Mouse (Mus musculus): Measurements from ENCODE around the gene Sbk1. TPM values are rescaled to one million over a fixed set of nuclear protein-coding genes. Genes with fewer than 3 reads are reported as not detected.

Sbk1 gene
- total and polyA plus RNA-seq, 2 experiments from 2014 or later: 161 to 530 TPM

DNA sequence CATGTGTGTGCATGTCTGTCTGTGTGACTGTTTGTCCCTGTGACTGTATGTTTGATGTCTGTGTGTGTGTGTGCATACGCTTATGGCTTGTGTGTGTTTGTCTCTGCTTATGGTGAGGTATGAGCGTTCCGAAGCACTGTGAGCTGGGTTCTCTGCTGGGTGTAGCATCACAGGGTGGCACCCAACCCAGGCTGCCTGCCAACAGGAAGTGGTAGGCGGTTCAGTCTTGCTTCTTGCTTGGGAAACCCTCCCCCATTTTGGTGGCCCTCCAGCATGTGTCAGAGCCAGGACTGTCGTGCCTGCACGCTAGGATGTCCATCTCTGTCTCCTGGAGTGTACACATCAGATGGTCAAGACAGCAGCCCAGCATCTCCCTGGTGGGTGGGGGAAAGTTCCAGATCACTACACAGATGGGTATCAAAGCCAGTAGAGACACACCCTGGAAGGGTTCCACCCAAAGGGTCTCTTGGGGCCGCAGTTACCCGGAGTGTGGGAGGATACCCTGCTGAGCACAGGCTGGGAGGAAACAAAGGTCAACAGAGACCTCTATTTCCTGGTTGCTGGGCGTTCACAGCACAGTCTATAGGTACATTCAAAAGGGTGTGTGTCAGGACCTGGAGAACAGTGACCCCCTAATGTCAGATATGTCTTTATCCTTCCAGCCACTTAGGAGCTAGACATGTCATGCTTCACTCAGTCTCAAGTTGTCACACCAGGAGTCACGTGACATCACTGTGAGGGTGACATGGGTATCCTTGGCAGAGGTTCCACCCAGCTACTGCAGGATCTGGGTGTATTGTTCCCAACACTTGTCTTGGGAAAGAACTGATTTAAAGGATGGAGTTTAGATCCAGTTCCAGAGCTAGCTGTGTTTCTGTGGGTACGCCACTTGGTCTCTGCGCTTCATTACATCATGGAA lies 13.1 kb downstream of the Sbk1 start:
- DNase-seq (ENCODE audit: low spot score) (no peak), ATAC-seq (no peak)
- no peaks in the 10 kb centered on the region for H3K36me3 ChIP-seq (ENCODE audit: insufficient read depth, low read length)
- WGBS: 58% methylated on average over 12 of the region's 12 CpGs
- peaks cover 13% of the 10 kb centered on the region; the same call in 1 of the 2 replicates for H3K4me1 ChIP-seq (ENCODE audit: insufficient read depth, low read length)
- no peaks in the 10 kb centered on the region for H3K9me3 ChIP-seq (ENCODE audit: low read length)
- H3K4me3 ChIP-seq (ENCODE audit: low read length): no peak overlapping the region
- no peak overlapping the region for H3K4me2 ChIP-seq (ENCODE audit: low read depth, low read length)
- H3K27ac ChIP-seq: 0 out of 2 replicates have a peak overlapping the region, but pooled peaks have one; percentile 22
- H3K9ac ChIP-seq (replicated peaks; ENCODE audit: low read length): no peak overlapping the region
- TF ChIP-seq CTCF (IDR thresholded peaks at IDR 0.05; ENCODE audit: low read depth): no peak
- no peaks in the 10 kb centered on the region for H3K27me3 ChIP-seq (ENCODE audit: insufficient read depth, low read length)

DNA sequence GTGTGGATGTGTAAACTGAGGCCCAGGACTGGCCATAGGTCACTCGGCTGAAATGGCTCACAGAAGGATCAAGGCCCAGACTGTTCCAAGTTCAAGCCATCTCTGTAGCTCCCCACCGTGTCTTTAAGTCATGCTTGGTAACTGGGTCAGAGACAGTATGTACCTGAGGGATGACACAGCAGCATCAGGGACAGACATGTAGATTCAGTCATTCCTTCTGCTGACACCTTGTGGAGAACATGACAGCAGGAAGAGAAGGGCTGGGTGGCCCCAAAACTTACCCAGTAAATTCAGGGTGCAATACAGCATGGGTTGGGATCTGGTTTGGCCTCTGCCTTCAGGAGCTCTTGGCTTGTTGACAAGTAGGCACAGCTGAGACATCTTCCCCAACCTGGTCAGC lies 13.9 kb downstream of the Sbk1 start:
- Histone ChIP-seq H3K36me3 (ENCODE audit: insufficient read depth, low read length) (no peaks in the 10 kb centered on the region; the same call in 1 of the 2 replicates), H3K27ac (no peak overlapping the region), H3K4me3 (ENCODE audit: low read length) (no peak overlapping the region), H3K27me3 (ENCODE audit: insufficient read depth, low read length) (no peaks in the 10 kb centered on the region), H3K4me2 (ENCODE audit: low read depth, low read length) (no peak overlapping the region), H3K4me1 (ENCODE audit: insufficient read depth, low read length) (peaks cover 13% of the 10 kb centered on the region; the same call in 1 of the 2 replicates), H3K9me3 (ENCODE audit: low read length) (no peaks in the 10 kb centered on the region), H3K9ac (replicated peaks; ENCODE audit: low read length) (no peak overlapping the region)
- DNase-seq (ENCODE audit: low spot score) (no peak), ATAC-seq (no peak)
- no peak for TF ChIP-seq CTCF (IDR thresholded peaks at IDR 0.05; ENCODE audit: low read depth)
- 83% methylated on average over 2 of the region's 2 CpGs for WGBS

DNA sequence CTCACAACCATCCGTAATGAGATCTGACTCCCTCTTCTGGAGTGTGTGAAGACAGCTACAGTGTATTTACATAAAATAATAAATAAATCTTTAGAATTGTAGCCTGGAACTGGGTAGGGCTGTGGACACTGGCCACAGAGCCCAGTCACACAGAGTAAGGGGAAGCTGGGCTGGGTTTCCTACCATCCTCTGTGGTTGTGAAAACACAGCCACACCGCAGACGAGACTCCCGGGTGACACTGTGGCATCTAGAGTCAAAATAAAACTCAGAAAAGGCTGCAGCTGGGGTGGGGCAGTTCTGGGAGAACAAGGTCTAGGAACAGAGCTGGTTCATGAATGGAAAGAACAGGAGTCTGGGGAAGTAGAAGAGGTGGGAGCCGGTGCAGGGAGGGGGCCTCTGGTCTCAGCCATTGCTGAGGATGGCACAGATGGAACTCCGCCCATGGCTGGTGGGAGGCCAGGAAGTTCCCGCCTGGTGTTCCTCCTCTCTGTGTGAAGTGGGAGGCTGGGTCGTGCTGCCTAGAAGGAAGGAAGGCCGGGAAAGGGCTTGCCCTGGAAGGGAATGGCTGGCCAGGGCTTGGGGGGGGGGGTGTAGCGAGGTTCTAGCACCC lies 15.2 kb downstream of the Sbk1 start:
- Histone ChIP-seq H3K4me1 (ENCODE audit: insufficient read depth, low read length) (peaks cover 13% of the 10 kb centered on the region; the same call in 1 of the 2 replicates), H3K4me2 (ENCODE audit: low read depth, low read length) (no peak overlapping the region), H3K27me3 (ENCODE audit: insufficient read depth, low read length) (no peaks in the 10 kb centered on the region), H3K27ac (no peak overlapping the region), H3K9ac (replicated peaks; ENCODE audit: low read length) (no peak overlapping the region; the same call in 1 of the 2 replicates), H3K36me3 (ENCODE audit: insufficient read depth, low read length) (peaks cover 12% of the 10 kb centered on the region), H3K9me3 (ENCODE audit: low read length) (no peaks in the 10 kb centered on the region), H3K4me3 (ENCODE audit: low read length) (no peak overlapping the region)
- DNase-seq (ENCODE audit: low spot score): no peak
- TF ChIP-seq CTCF (IDR thresholded peaks at IDR 0.05; ENCODE audit: low read depth): no peak
- no peak for ATAC-seq
- WGBS: 57% methylated on average over 10 of the region's 10 CpGs

DNA sequence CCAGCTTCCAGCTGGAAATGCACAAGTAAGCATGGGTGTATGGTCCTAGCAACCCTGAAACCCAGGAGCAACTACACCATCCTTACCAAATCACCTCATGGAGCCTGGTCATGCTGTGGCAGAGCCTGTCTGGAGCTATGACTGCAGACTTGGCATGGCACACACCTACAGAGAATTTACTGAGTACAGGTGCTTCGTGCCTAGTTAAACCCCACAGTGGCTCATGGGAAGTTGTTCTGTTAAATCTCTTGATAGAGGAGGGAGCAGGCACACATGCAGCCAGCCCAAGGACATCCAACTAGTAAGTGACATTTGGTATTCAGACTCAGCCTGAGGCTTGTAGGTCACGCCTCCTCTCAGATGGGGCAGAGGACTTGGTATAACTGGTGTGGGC lies 15.7 kb downstream of the Sbk1 start:
- no peak overlapping the region for H3K27ac ChIP-seq
- H3K36me3 ChIP-seq (ENCODE audit: insufficient read depth, low read length): peaks cover 17% of the 10 kb centered on the region
- DNase-seq (ENCODE audit: low spot score) (no peak), ATAC-seq (no peak)
- no peak overlapping the region for H3K9ac ChIP-seq (replicated peaks; ENCODE audit: low read length)
- TF ChIP-seq CTCF (IDR thresholded peaks at IDR 0.05; ENCODE audit: low read depth): no peak
- H3K9me3 ChIP-seq (ENCODE audit: low read length): no peaks in the 10 kb centered on the region
- H3K27me3 ChIP-seq (ENCODE audit: insufficient read depth, low read length): no peaks in the 10 kb centered on the region
- H3K4me2 ChIP-seq (ENCODE audit: low read depth, low read length): no peak overlapping the region
- 66% methylated on average over 2 of the region's 2 CpGs for WGBS
- H3K4me1 ChIP-seq (ENCODE audit: insufficient read depth, low read length): peaks cover 13% of the 10 kb centered on the region; the same call in 1 of the 2 replicates
- H3K4me3 ChIP-seq (ENCODE audit: low read length): no peak overlapping the region

DNA sequence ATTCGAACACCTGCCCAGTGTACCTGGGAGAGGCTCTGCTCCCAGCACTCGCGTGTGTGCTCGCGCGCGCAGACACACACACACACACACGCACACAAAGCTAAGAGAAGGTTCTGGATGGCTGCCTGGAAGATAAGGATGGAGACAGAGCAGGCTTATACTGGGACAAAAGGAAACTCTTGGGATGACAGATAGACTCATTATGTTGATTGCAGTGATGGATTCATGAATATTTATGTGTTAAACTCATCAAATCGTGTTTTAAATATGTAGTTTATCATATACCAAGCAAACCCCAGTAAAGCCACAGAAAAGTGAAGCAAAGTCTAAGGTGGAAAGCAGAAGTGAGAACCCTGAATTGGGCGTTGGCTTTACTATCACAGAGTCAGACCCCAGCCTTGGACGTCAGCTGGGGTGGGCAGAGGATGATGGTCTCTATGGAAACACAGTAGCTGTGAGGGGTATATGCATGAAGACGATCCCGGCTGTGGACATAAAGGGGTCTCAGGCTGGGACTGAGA lies 16.2 kb downstream of the Sbk1 start:
- Histone ChIP-seq H3K4me2 (ENCODE audit: low read depth, low read length) (no peak overlapping the region), H3K36me3 (ENCODE audit: insufficient read depth, low read length) (peaks cover 22% of the 10 kb centered on the region), H3K4me1 (ENCODE audit: insufficient read depth, low read length) (peaks cover 13% of the 10 kb centered on the region; the same call in 1 of the 2 replicates), H3K4me3 (ENCODE audit: low read length) (no peak overlapping the region), H3K9me3 (ENCODE audit: low read length) (no peaks in the 10 kb centered on the region), H3K9ac (replicated peaks; ENCODE audit: low read length) (no peak overlapping the region), H3K27me3 (ENCODE audit: insufficient read depth, low read length) (no peaks in the 10 kb centered on the region), H3K27ac (no peak overlapping the region)
- no peak for DNase-seq (ENCODE audit: low spot score)
- ATAC-seq: no peak
- no peak for TF ChIP-seq CTCF (IDR thresholded peaks at IDR 0.05; ENCODE audit: low read depth)
- 47% methylated on average over 13 of the region's 13 CpGs for WGBS

DNA sequence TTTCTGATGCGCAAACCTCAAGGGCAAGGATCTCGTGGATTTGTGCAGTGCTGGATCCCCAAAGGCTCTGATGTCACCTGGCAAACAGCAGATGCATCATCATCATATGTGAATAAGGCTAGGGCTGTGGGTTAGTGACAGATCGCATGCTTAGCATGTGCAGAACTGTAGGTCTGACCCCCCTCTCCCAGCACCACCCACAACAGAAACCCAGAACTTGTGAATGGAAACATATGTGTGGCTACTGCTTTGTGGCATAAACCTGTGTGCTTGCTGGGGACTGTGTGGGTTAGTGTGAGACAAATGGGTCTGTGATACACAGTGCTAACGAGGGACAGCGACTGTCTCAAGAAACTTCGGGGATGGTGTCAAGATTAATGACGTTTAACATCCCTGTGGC lies 17.0 kb downstream of the Sbk1 start:
- Histone ChIP-seq H3K36me3 (ENCODE audit: insufficient read depth, low read length) (peaks cover 29% of the 10 kb centered on the region), H3K9me3 (ENCODE audit: low read length) (no peaks in the 10 kb centered on the region), H3K4me2 (ENCODE audit: low read depth, low read length) (no peak overlapping the region), H3K27me3 (ENCODE audit: insufficient read depth, low read length) (no peaks in the 10 kb centered on the region), H3K27ac (no peak overlapping the region), H3K9ac (replicated peaks; ENCODE audit: low read length) (no peak overlapping the region), H3K4me3 (ENCODE audit: low read length) (no peak overlapping the region), H3K4me1 (ENCODE audit: insufficient read depth, low read length) (peaks cover 13% of the 10 kb centered on the region; the same call in 1 of the 2 replicates)
- TF ChIP-seq CTCF (IDR thresholded peaks at IDR 0.05; ENCODE audit: low read depth): no peak
- ATAC-seq (no peak), DNase-seq (ENCODE audit: low spot score) (no peak)
- 71% methylated on average over 7 of the region's 7 CpGs for WGBS
